Mouse (Mus musculus): ENCODE data around the gene Mylpf.

The Mylpf gene

GRCm38 (mm10) chr7:127259186-127259905, 50.7 kb downstream of the Mylpf start:
- no peak for DNase-seq (ENCODE audit: low spot score in 2 of 2)

GRCm38 (mm10) chr7:127260309-127261111, 51.8 kb downstream of the Mylpf start, which contains the start of gene Dctpp1:
Gene Dctpp1 (minus strand): TSS chr7:127260709.
- peak; percentile 96 to 97 for DNase-seq (ENCODE audit: low spot score in 2 of 2)

- DNase-seq (ENCODE audit: low spot score in 2 of 2), result no peak
Observed at GRCm38 (mm10) chr7:127262218-127262961, 53.7 kb downstream of the Mylpf start.

- DNase-seq (ENCODE audit: low spot score in 2 of 2), result no peak
Observed at GRCm38 (mm10) chr7:127263526-127263925, 54.8 kb downstream of the Mylpf start.
